Mouse (Mus musculus) CH12.LX (cell line): ENCODE measurements around the gene S1pr4. TPM values are rescaled to one million over a fixed set of nuclear protein-coding genes. Genes with fewer than 3 reads are reported as not detected.

Experiments used
- DNase-seq: peaks from one replicate; pipeline ENCODE4 v3.0.0-alpha.2; 2013; ENCODE audit errors: extremely low read depth
- H3K27ac ChIP-seq: 2 replicates; pipeline ENCODE4 v1.5.1; 2012; ENCODE audit warnings: low read depth, mild to moderate bottlenecking, control low read depth, moderate library complexity; ENCODE audit not compliant: insufficient read depth
- H3K27me3 ChIP-seq: replicated peaks from 2 replicates; pipeline ENCODE3; 2012; ENCODE audit warnings: inconsistent platforms
- H3K36me3 ChIP-seq, 2 experiments: replicated peaks in 1 of 2; 2 replicates each; pipeline versions ENCODE3 to v1.6.1; 2012; ENCODE audit warnings: inconsistent platforms in 1 of 2, low read length in 1 of 2, mild to moderate bottlenecking in 1 of 2, mixed read lengths in 1 of 2, moderate library complexity in 1 of 2; ENCODE audit not compliant: control insufficient read depth in 1 of 2, insufficient read depth in 1 of 2
- H3K4me1 ChIP-seq, 2 experiments: 2 replicates each; pipeline ENCODE4 v1.6.1; 2012; ENCODE audit warnings: inconsistent platforms in 1 of 2, moderate library complexity in 1 of 2; ENCODE audit not compliant: insufficient read depth in 2 of 2, control insufficient read depth in 1 of 2
- H3K4me2 ChIP-seq: 2 replicates; pipeline ENCODE4 v1.6.1; 2012; ENCODE audit warnings: low read depth, mild to moderate bottlenecking, control low read depth; ENCODE audit not compliant: poor library complexity, insufficient read depth, severe bottlenecking
- H3K4me3 ChIP-seq, 3 experiments: fragments of 150-350 bp in 1 of 3; sonication (generic) in 1 of 3; replicated peaks in 1 of 3; 2 replicates each; pipeline versions ENCODE3 to v1.5.1; 2011 to 2012; ENCODE audit warnings: low read depth in 2 of 3, low read length in 2 of 3, mild to moderate bottlenecking in 2 of 3, moderate library complexity in 2 of 3, control low read depth in 1 of 3, improper control_type of control experiment in 1 of 3, inconsistent platforms in 1 of 3, mixed read lengths in 1 of 3; ENCODE audit not compliant: poor library complexity in 1 of 3
- H3K79me2 ChIP-seq: replicated peaks from 2 replicates; pipeline ENCODE4 v1.6.1; 2012; ENCODE audit warnings: mild to moderate bottlenecking, moderate library complexity; ENCODE audit not compliant: control insufficient read depth, poor library complexity, insufficient read depth, severe bottlenecking; ENCODE audit errors: extremely low read depth
- H3K9ac ChIP-seq: 2 replicates; pipeline ENCODE4 v1.6.1; 2012; ENCODE audit warnings: low read depth, mild to moderate bottlenecking, control low read depth, moderate library complexity; ENCODE audit not compliant: insufficient read depth
- H3K9me3 ChIP-seq: replicated peaks from 2 replicates; pipeline ENCODE3; 2012; ENCODE audit warnings: low read length, inconsistent platforms, mixed read lengths
- ELF1 ChIP-seq: IDR thresholded peaks from 2 replicates; pipeline ENCODE4 v1.6.1; 2014; ENCODE audit warnings: low read depth, mild to moderate bottlenecking, inconsistent platforms, low read length, improper control_type of control experiment
- HCFC1 ChIP-seq: IDR thresholded peaks from 2 replicates; pipeline ENCODE4 v1.6.1; 2012; ENCODE audit warnings: low read depth, mild to moderate bottlenecking, inconsistent platforms, low read length, improper control_type of control experiment
- JUND ChIP-seq: conservative IDR thresholded peaks from 2 replicates; pipeline ENCODE4 v1.6.1; 2011; ENCODE audit warnings: low read depth, low read length, improper control_type of control experiment
- KAT2A ChIP-seq: IDR thresholded peaks from 2 replicates; pipeline ENCODE4 v1.6.1; 2012; ENCODE audit warnings: low read length, improper control_type of control experiment, inconsistent platforms; ENCODE audit not compliant: insufficient replicate concordance
- RAD21 ChIP-seq: IDR thresholded peaks from 2 replicates; pipeline ENCODE4 v1.6.1; 2011; ENCODE audit warnings: low read depth, mild to moderate bottlenecking, low read length, improper control_type of control experiment, moderate library complexity
- RCOR1 ChIP-seq: conservative IDR thresholded peaks from 2 replicates; pipeline ENCODE4 v1.6.1; 2012; ENCODE audit warnings: low read depth, mild to moderate bottlenecking, inconsistent platforms, low read length, improper control_type of control experiment
- dilution Hi-C: fragments of 300-500 bp; cut with MboI; formaldehyde crosslinking; loops from 2 replicates; pipeline ENCODE4 v1.14.3; 2020; ENCODE audit warnings: low sequenced_read_pairs; ENCODE audit not compliant: extremely low pct_unique_long_range_greater_than_20kb, extremely low pct_ligation_motif_present
- in situ Hi-C: fragments of 300-500 bp; cut with MboI; formaldehyde crosslinking; loops from 3 replicates; pipeline ENCODE4 v1.14.3; 2019; ENCODE audit warnings: low sequenced_read_pairs, low pct_ligation_motif_present, low pct_unique_long_range_greater_than_20kb, mixed read lengths
- polyA plus RNA-seq: library from polyadenylated mRNA; unstranded; fragments of >175 nt; gene quantifications from 2 replicates; pipeline ENCODE4 v1.2.1, GENCODE M21; 2012; ENCODE audit warnings: low read depth; ENCODE audit not compliant: insufficient read length
- total RNA-seq, 2 experiments: library from RNA; depleted of rRNA; stranded (reverse); fragments of 300-350 nt in 1 of 2; fragments of >200 nt in 1 of 2; gene quantifications; 2 replicates each; pipeline ENCODE4 v1.2.3; 2012 to 2014

The S1pr4 gene
- total and polyA plus RNA-seq, 3 experiments: 0.19 to 0.30 TPM; not detected in 1

- dilution Hi-C loops: no loop called here
- in situ Hi-C loops: loop anchor here (10.0 kb wide), 1 partner anchor 114 kb away; the partner anchor contains the start of genes BC025920 and Tle6
- peaks cover 68 to 87% of the 10 kb centered on the region in 2 experiments for H3K36me3 ChIP-seq
Measured at GRCm38 (mm10) chr10:81491018-81491417, 8.9 kb downstream of the S1pr4 start.

GRCm38 (mm10) chr10:81489941-81490340 lies 10.0 kb downstream of the S1pr4 start:
- no peak for DNase-seq
- Histone ChIP-seq H3K4me1 (peaks cover 8 to 13% of the 10 kb centered on the region in 2 experiments), H3K4me2 (no peak overlapping the region), H3K9me3 (no peaks in the 10 kb centered on the region), H3K9ac (no peak overlapping the region), H3K79me2 (peaks cover 14% of the 10 kb centered on the region), H3K36me3 (peaks cover 68 to 95% of the 10 kb centered on the region in 2 experiments), H3K27me3 (no peaks in the 10 kb centered on the region), H3K27ac (no peak overlapping the region), H3K4me3 (no peak overlapping the region)
- in situ Hi-C loops (loop anchor here (10.0 kb wide), 1 partner anchor 115 kb away; the partner anchor contains the start of genes BC025920 and Tle6), dilution Hi-C loops (no loop called here)
- TF ChIP-seq RAD21 (no peak), ELF1 (no peak), KAT2A (no peak)

More at GRCm38 (mm10) chr10:81491018-81491417, 8.9 kb downstream of the S1pr4 start:
- no peaks in the 10 kb centered on the region for H3K9me3 ChIP-seq
- H3K27me3 ChIP-seq: no peaks in the 10 kb centered on the region
- H3K27ac ChIP-seq: no peak overlapping the region
- H3K4me2 ChIP-seq: no peak overlapping the region
- no peak for TF ChIP-seq RCOR1
- no peak for TF ChIP-seq HCFC1
- TF ChIP-seq, all 38 proteins: peak for 0
- H3K4me3 ChIP-seq: no peak overlapping the region
- peaks cover 25% of the 10 kb centered on the region for H3K79me2 ChIP-seq
- no peak for DNase-seq
- H3K4me1 ChIP-seq: peaks cover 11 to 19% of the 10 kb centered on the region in 2 experiments
- no peak overlapping the region for H3K9ac ChIP-seq

GRCm38 (mm10) chr10:81488081-81488480 lies 11.9 kb downstream of the S1pr4 start:
- Histone ChIP-seq H3K4me3 (no peak overlapping the region), H3K36me3 (peaks cover 64 to 79% of the 10 kb centered on the region in 2 experiments), H3K4me1 (no peaks in the 10 kb centered on the region), H3K27ac (no peak overlapping the region)
- in situ Hi-C loops: no loop called here
- TF ChIP-seq JUND: no peak
- TF ChIP-seq, all 38 proteins: peak for 0
- DNase-seq: no peak
- no peak overlapping the region for H3K9ac ChIP-seq
- H3K79me2 ChIP-seq: no peaks in the 10 kb centered on the region
- no peak overlapping the region for H3K4me2 ChIP-seq
- no peaks in the 10 kb centered on the region for H3K27me3 ChIP-seq
- dilution Hi-C loops: no loop called here
- H3K9me3 ChIP-seq: no peaks in the 10 kb centered on the region
